Mouse (Mus musculus) neural tube, embryonic 10.5 days (tissue): ENCODE results near the gene Parp6.

Experiments
- DNase-seq: peaks from one replicate; pipeline ENCODE4 v3.0.0-alpha.2; 2017; ENCODE audit warnings: low spot score; ENCODE audit errors: extremely low spot score

The Parp6 gene

GRCm38 (mm10) chr9:59679678-59680533 lies 62.8 kb downstream of the Parp6 start, which contains the start of gene Gramd2:
TSS of gene Gramd2 (plus strand) at chr9:59680144.
- DNase-seq = peak; percentile 92

GRCm38 (mm10) chr9:59680534-59680875 lies 63.4 kb downstream of the Parp6 start:
- DNase-seq = peak; percentile 43

GRCm38 (mm10) chr9:59684020-59684419 lies 66.9 kb downstream of the Parp6 start:
- no peak for DNase-seq

GRCm38 (mm10) chr9:59687416-59688046 lies 70.4 kb downstream of the Parp6 start:
- no peak for DNase-seq

GRCm38 (mm10) chr9:59691635-59692094 lies 74.6 kb downstream of the Parp6 start:
- DNase-seq = peak; percentile 42

- no peak for DNase-seq
Observed at GRCm38 (mm10) chr9:59692145-59692544, 75.1 kb downstream of the Parp6 start.

GRCm38 (mm10) chr9:59694571-59695450 lies 77.7 kb downstream of the Parp6 start:
- no peak for DNase-seq

- no peak for DNase-seq
Observed at GRCm38 (mm10) chr9:59695451-59695813, 78.3 kb downstream of the Parp6 start.

- no peak for DNase-seq
Observed at GRCm38 (mm10) chr9:59696381-59696780, 79.3 kb downstream of the Parp6 start.
